Mouse (Mus musculus): Measurements from ENCODE around the gene 1700122O11Rik. TPM values are rescaled to one million over a fixed set of nuclear protein-coding genes. Genes with fewer than 3 reads are reported as not detected.

The 1700122O11Rik gene
- polyA plus RNA-seq, 1 experiment from 2014 or later: not detected

GRCm38 (mm10) chr17:48029241-48029640 lies 8.9 kb downstream of the 1700122O11Rik start:
- H3K4me2 ChIP-seq (replicated peaks; ENCODE audit: low read depth, low read length): no peak overlapping the region
- H3K36me3 ChIP-seq (ENCODE audit: insufficient read depth, low read length): no peaks in the 10 kb centered on the region
- peak; percentile 53 for DNase-seq (ENCODE audit: low spot score)
- no peaks in the 10 kb centered on the region for H3K9me3 ChIP-seq (ENCODE audit: low read length)
- 0 out of 2 replicates have a peak, but pooled peaks cover 4% of the 10 kb centered on the region for H3K27me3 ChIP-seq (replicated peaks; ENCODE audit: insufficient read depth, low read length)
- TF ChIP-seq EP300 (IDR thresholded peaks at IDR 0.05): no peak
- TF ChIP-seq CTCF (IDR thresholded peaks at IDR 0.05): no peak
- WGBS: 15% methylated on average over 12 of the region's 12 CpGs
- no peak overlapping the region for H3K9ac ChIP-seq (replicated peaks; ENCODE audit: low read depth)
- peaks cover 8% of the 10 kb centered on the region; the same call in 1 of the 2 replicates for H3K4me1 ChIP-seq (ENCODE audit: insufficient read depth, low read depth, low read length)
- no peak for ATAC-seq
- no peak overlapping the region for H3K27ac ChIP-seq (ENCODE audit: low read length)
- H3K4me3 ChIP-seq (ENCODE audit: low read depth, low read length): no peak overlapping the region

GRCm38 (mm10) chr17:48028250-48028649 lies 9.8 kb downstream of the 1700122O11Rik start:
- Histone ChIP-seq H3K27ac (ENCODE audit: low read length) (no peak overlapping the region), H3K4me3 (ENCODE audit: low read depth, low read length) (no peak overlapping the region), H3K27me3 (replicated peaks; ENCODE audit: insufficient read depth, low read length) (0 out of 2 replicates have a peak, but pooled peaks cover 4% of the 10 kb centered on the region), H3K4me1 (ENCODE audit: insufficient read depth, low read depth, low read length) (peaks cover 8% of the 10 kb centered on the region; the same call in 1 of the 2 replicates), H3K36me3 (ENCODE audit: insufficient read depth, low read length) (no peaks in the 10 kb centered on the region), H3K9ac (replicated peaks; ENCODE audit: low read depth) (no peak overlapping the region), H3K4me2 (replicated peaks; ENCODE audit: low read depth, low read length) (no peak overlapping the region), H3K9me3 (ENCODE audit: low read length) (no peaks in the 10 kb centered on the region)
- ATAC-seq (peak; percentile 29; the same call in 1 of the 2 replicates), DNase-seq (ENCODE audit: low spot score) (peak; percentile 41)
- WGBS: 60% methylated on average over 5 of the region's 5 CpGs
- TF ChIP-seq CTCF (IDR thresholded peaks at IDR 0.05): no peak
- no peak for TF ChIP-seq EP300 (IDR thresholded peaks at IDR 0.05)

- H3K4me3 ChIP-seq (ENCODE audit: low read depth, low read length): no peak overlapping the region
- H3K4me1 ChIP-seq (ENCODE audit: insufficient read depth, low read depth, low read length): peaks cover 8% of the 10 kb centered on the region; the same call in 1 of the 2 replicates
- no peak for TF ChIP-seq EP300 (IDR thresholded peaks at IDR 0.05)
- no peak for TF ChIP-seq CTCF (IDR thresholded peaks at IDR 0.05)
- H3K9me3 ChIP-seq (ENCODE audit: low read length): no peaks in the 10 kb centered on the region
- ATAC-seq (0 out of 2 replicates have a peak, but pooled peaks have one; percentile 8), DNase-seq (ENCODE audit: low spot score) (peak; percentile 32)
- no peak overlapping the region for H3K4me2 ChIP-seq (replicated peaks; ENCODE audit: low read depth, low read length)
- 39% methylated on average over 6 of the region's 6 CpGs for WGBS
- H3K27me3 ChIP-seq (replicated peaks; ENCODE audit: insufficient read depth, low read length): 0 out of 2 replicates have a peak, but pooled peaks cover 4% of the 10 kb centered on the region
- H3K9ac ChIP-seq (replicated peaks; ENCODE audit: low read depth): no peak overlapping the region
- no peaks in the 10 kb centered on the region for H3K36me3 ChIP-seq (ENCODE audit: insufficient read depth, low read length)
- H3K27ac ChIP-seq (ENCODE audit: low read length): no peak overlapping the region
These were observed 10.4 kb downstream of the 1700122O11Rik start for GRCm38 (mm10) chr17:48027677-48028076.

GRCm38 (mm10) chr17:48027019-48027418 lies 11.1 kb downstream of the 1700122O11Rik start:
- no peak overlapping the region for H3K27ac ChIP-seq (ENCODE audit: low read length)
- H3K27me3 ChIP-seq (replicated peaks; ENCODE audit: insufficient read depth, low read length): 0 out of 2 replicates have a peak, but pooled peaks cover 4% of the 10 kb centered on the region
- 94% methylated on average over 5 of the region's 5 CpGs for WGBS
- H3K9me3 ChIP-seq (ENCODE audit: low read length): no peaks in the 10 kb centered on the region
- DNase-seq (ENCODE audit: low spot score) (no peak), ATAC-seq (no peak)
- H3K36me3 ChIP-seq (ENCODE audit: insufficient read depth, low read length): no peaks in the 10 kb centered on the region
- no peak overlapping the region for H3K4me2 ChIP-seq (replicated peaks; ENCODE audit: low read depth, low read length)
- no peak overlapping the region for H3K9ac ChIP-seq (replicated peaks; ENCODE audit: low read depth)
- H3K4me3 ChIP-seq (ENCODE audit: low read depth, low read length): no peak overlapping the region
- peaks cover 8% of the 10 kb centered on the region; the same call in 1 of the 2 replicates for H3K4me1 ChIP-seq (ENCODE audit: insufficient read depth, low read depth, low read length)
- peak; percentile 20; the same call in 1 of the 2 replicates for TF ChIP-seq CTCF (IDR thresholded peaks at IDR 0.05)
- TF ChIP-seq EP300 (IDR thresholded peaks at IDR 0.05): no peak

GRCm38 (mm10) chr17:48024045-48024444 lies 14.0 kb downstream of the 1700122O11Rik start:
- H3K4me2 ChIP-seq (replicated peaks; ENCODE audit: low read depth, low read length): no peak overlapping the region
- DNase-seq (ENCODE audit: low spot score) (no peak), ATAC-seq (no peak)
- H3K27ac ChIP-seq (ENCODE audit: low read length): no peak overlapping the region
- no peak overlapping the region for H3K4me3 ChIP-seq (ENCODE audit: low read depth, low read length)
- TF ChIP-seq EP300 (IDR thresholded peaks at IDR 0.05) (no peak), CTCF (IDR thresholded peaks at IDR 0.05) (no peak)
- 54% methylated on average over 8 of the region's 8 CpGs for WGBS
- no peak overlapping the region for H3K9ac ChIP-seq (replicated peaks; ENCODE audit: low read depth)
- no peaks in the 10 kb centered on the region for H3K9me3 ChIP-seq (ENCODE audit: low read length)
- H3K4me1 ChIP-seq (ENCODE audit: insufficient read depth, low read depth, low read length): 0 out of 2 replicates have a peak, but pooled peaks cover 3% of the 10 kb centered on the region
- no peaks in the 10 kb centered on the region for H3K36me3 ChIP-seq (ENCODE audit: insufficient read depth, low read length)
- no peaks in the 10 kb centered on the region for H3K27me3 ChIP-seq (replicated peaks; ENCODE audit: insufficient read depth, low read length)

- DNase-seq (ENCODE audit: low spot score) (peak; percentile 59), ATAC-seq (peak; percentile 86)
- H3K4me1 ChIP-seq (ENCODE audit: insufficient read depth, low read depth, low read length): no peaks in the 10 kb centered on the region
- no peaks in the 10 kb centered on the region for H3K36me3 ChIP-seq (ENCODE audit: insufficient read depth, low read length)
- H3K4me2 ChIP-seq (replicated peaks; ENCODE audit: low read depth, low read length): no peak overlapping the region
- TF ChIP-seq CTCF (IDR thresholded peaks at IDR 0.05) (no peak), EP300 (IDR thresholded peaks at IDR 0.05) (no peak)
- H3K9ac ChIP-seq (replicated peaks; ENCODE audit: low read depth): no peak overlapping the region
- no peak overlapping the region for H3K4me3 ChIP-seq (ENCODE audit: low read depth, low read length)
- no peaks in the 10 kb centered on the region for H3K9me3 ChIP-seq (ENCODE audit: low read length)
- 6% methylated on average over 2 of the region's 2 CpGs for WGBS
- no peak overlapping the region for H3K27ac ChIP-seq (ENCODE audit: low read length)
- H3K27me3 ChIP-seq (replicated peaks; ENCODE audit: insufficient read depth, low read length): no peaks in the 10 kb centered on the region
These were observed 18.5 kb downstream of the 1700122O11Rik start for GRCm38 (mm10) chr17:48019585-48019984.

Measured in lung, postnatal 0 days (tissue).